Mouse (Mus musculus) left cerebral cortex, postnatal 10 days (tissue): ENCODE data around the gene Gm6164. TPM values are rescaled to one million over a fixed set of nuclear protein-coding genes. Genes with fewer than 3 reads are reported as not detected.
"Not testable (repeated sequence)": the region's sequence is repeated elsewhere in the genome, so short reads cannot be mapped to it uniquely, and the experiment has no call there.

Experiments
- DNase-seq, 2 experiments: peaks; one replicate each; pipeline ENCODE4 v3.0.0; 2021 to 2022; ENCODE audit warnings: low spot score in 2 of 2, mixed read lengths in 1 of 2; ENCODE audit errors: extremely low spot score in 1 of 2
- intact Hi-C: fragments of 180-260 bp; cut with DNase I; formaldehyde crosslinking; loops from one replicate; pipeline ENCODE4 v1.15.1; 2025
- total RNA-seq, 2 experiments: library from RNA; stranded (reverse); gene quantifications; 2 replicates each; pipeline ENCODE4 v1.2.3; 2021

Gene Gm6164
- total RNA-seq, result not detected

DNA sequence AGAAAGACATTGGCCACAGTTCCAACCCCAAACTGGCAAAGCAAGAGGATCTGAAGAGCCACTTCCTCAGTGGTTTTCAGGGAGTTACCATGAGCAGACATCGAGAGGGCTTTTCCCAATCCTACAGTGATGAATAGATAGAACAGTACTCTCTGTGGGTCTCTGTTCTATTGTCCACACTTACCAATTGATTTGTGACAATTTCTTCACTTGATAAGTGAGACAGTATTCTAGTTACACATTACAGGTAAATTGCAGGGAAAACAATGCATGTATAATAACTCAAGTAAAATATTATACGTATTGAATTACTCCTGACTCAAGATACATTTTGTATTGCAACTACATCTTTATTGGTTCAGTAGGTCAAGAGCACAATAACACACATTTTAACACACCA, at the start of gene Gm6164:
Gm6164 (minus strand) TSS at position 101 of the 400 bp plus-strand sequence.
- DNase-seq, intact Hi-C loops: not testable (repeated sequence)

DNA sequence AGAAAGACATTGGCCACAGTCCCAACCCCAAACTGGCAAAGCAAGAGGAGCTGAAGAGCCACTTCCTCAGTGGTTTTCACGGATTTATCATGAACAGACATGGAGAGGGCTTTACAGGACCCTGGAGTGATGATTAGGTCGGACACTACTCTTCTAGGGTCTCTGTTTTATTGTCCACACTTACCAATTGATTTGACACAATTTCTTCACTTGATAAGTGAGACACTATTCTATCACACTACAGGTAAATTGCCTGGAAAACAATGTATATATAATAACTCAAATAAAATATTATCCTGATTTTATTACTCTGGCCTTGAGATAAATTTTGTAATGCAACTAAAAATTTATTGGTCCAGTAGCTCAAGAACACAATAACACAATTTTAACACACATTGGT, 28.3 kb upstream of the Gm6164 start, which contains the start of gene Gm4498:
Gm4498 (minus strand) TSS at position 101 of the 400 bp plus-strand sequence.
- intact Hi-C loops, DNase-seq: not testable (repeated sequence)

DNA sequence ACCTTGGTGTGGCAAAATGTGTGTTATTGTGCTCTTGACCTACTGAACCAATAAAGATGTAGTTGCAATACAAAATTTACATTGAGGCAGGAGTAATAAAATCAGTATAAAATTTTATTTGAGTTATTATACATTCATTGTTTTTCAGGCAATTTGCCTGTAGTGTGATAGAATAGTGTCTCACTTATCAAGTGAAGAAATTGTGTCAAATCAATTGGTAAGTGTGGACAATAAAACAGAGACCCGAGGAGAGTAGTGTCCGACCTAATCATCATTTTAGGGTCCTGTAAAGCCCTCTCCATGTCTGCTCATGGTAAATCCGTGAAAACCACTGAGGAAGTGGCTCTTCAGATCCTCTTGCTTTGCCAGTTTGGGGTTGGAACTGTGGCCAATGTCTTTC, 12.0 kb downstream of the Gm6164 start, which contains the start of gene Vmn1r95:
Vmn1r95 (plus strand) TSS at position 301 of the 400 bp plus-strand sequence.
- DNase-seq, intact Hi-C loops: not testable (repeated sequence)

DNA sequence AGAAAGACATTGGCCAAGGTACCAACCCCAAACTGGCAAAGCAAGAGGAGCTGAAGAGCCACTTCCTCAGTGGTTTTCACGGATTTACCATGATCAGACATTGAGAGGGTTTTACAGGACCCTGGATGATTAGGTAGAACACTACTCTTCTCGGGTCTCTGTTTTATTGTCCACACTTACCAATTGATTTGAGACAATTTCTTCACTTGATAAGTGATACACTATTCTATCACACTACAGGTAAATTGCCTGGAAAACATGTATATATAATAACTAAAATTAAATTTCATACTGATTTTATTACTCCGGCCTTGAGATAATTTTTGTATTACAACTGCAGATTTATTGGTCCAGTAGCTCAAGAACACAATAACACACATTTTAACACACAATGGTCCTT, 37.1 kb downstream of the Gm6164 start, which contains the start of gene Vmn1r94:
Vmn1r94 (minus strand) TSS at position 101 of the 400 bp plus-strand sequence.
- DNase-seq, intact Hi-C loops: not testable (repeated sequence)

Other genes starting within 250 kb of the Gm6164 start
- not detected for gene Ceacam20, start 240.2 kb downstream of the Gm6164 start, total RNA-seq
- gene Nlrp9b, start 214.1 kb downstream of the Gm6164 start, total RNA-seq, result not detected
- not detected for gene Vmn1r91, start 105.9 kb downstream of the Gm6164 start, total RNA-seq
- gene Gm16442, start 83.0 kb downstream of the Gm6164 start, total RNA-seq, result not detected
- not detected for gene Vmn1r93, start 66.5 kb downstream of the Gm6164 start, total RNA-seq
- gene Vmn1r94, start 37.2 kb downstream of the Gm6164 start, total RNA-seq, result not detected
- not detected for gene Vmn1r95, start 11.9 kb downstream of the Gm6164 start, total RNA-seq
- gene Gm4498, start 28.2 kb upstream of the Gm6164 start, total RNA-seq, result not detected
- not detected for gene Gm5890, start 57.2 kb upstream of the Gm6164 start, total RNA-seq
- not detected for gene Gm4133, start 128.5 kb upstream of the Gm6164 start, total RNA-seq
- not detected for gene Gm5728, start 169.8 kb upstream of the Gm6164 start, total RNA-seq
- gene Vmn1r100, start 212.3 kb upstream of the Gm6164 start, total RNA-seq, result not detected
- not detected for gene Vmn1r101, start 237.0 kb upstream of the Gm6164 start, total RNA-seq